Mouse (Mus musculus) kidney, postnatal 14 days (tissue): ENCODE results near the gene Fmnl2.

Experiments used
- DNase-seq: peaks from one replicate; pipeline ENCODE4 v3.0.0; 2022; ENCODE audit warnings: mixed read lengths

Gene Fmnl2

DNA sequence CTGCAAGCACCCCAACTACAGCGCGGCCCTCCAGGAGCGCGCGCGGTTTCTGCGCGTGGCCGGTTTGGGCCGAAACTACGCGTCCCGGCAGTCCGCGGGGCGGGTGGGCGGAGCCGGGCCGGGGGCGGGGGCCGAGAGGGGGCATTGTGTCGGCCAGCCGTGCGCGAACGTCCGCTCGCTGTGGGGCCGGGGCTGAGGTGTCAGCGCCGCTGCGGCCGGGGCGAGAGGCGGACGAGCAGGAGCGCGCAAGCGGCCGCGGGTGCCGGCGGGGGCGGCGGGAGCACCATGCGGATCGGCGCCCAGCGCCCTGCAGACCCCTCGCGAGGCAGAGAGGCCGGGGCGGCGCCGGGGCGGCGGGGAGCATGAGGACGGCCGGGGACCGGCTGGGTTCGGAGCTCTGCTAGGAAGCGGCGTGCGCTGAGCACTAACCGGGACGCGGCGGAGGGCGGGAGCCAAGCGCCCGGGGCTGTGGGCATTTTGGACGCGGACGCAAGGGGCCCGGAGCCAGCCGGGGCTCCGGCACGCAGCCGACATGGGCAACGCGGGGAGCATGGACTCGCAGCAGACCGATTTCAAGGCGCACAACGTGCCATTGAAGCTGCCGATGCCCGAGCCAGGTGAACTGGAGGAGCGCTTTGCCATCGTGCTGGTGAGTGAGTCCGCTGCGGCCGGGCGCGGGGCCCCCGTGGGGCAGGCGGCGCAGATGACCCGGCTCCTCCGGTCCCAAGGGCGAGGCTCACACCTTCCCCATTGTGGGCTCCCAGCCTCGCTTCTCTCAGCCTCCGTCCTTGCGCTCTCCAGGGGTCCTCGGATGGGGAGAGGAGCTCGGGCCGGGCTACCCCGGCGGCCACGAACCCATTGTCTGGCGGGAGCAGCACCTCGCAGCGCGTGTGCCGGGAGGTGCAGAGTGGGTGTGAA, at the start of gene Fmnl2:
Gene Fmnl2 (plus strand): TSS at position 250 of the 918 bp plus-strand sequence.
- DNase-seq = peak; percentile 91

DNA sequence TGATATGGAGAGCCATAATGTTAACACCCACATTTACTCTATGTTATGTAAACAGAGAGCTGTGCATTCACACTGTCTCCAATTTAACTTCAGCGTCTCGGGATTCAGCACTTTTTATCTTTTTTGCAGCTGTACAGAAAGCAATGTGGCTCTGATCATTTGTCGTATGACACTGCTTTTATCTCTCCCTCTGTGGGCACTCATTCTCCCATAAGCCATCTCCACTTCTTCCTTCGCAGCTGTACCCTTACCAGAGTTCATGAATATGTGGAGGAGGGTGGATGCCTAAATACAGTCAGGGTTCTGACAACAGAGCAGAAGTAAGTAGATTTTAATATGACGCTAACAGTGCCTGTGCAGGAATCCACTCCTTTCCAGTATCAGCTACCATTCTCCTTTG, 47.7 kb upstream of the Fmnl2 start:
- no peak for DNase-seq

DNA sequence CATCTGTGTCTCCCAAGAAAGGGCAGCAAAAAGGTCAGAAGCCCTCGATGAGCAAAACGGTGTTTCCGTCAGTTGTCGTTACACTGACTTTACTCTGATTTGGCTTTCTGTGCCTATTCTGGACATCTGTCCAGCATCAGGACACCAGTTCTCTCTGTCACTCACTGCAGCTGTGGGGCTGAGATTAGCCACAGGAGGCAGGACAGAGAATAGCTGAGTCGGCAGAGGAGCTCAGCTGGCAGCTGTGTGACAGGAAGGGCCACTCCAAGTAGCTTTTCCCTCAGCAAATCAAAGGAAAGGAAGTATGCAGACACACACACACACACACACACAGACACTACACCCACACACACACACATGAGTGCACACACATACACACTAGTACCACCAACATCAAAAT, 46.0 kb upstream of the Fmnl2 start:
- peak; percentile 41 for DNase-seq

DNA sequence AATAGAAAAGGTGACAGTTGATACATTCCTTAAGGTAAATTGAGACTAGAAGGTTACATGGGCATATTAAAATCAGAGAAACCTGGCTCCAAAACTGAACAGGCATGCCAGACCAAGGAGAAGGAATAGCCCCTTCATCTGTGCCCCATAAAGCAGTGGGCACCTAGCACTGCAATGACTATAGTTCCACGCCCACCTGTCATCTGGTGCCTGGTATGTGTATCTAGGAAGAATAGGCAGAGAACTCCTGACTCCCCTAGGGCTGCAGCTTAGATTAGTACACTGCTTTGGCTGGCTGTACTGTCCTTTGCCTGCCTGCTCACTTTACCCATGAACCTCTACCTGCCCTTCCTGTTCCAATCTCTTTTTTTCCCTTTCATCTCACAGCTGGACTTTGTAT, 40.3 kb upstream of the Fmnl2 start:
- DNase-seq = no peak

DNA sequence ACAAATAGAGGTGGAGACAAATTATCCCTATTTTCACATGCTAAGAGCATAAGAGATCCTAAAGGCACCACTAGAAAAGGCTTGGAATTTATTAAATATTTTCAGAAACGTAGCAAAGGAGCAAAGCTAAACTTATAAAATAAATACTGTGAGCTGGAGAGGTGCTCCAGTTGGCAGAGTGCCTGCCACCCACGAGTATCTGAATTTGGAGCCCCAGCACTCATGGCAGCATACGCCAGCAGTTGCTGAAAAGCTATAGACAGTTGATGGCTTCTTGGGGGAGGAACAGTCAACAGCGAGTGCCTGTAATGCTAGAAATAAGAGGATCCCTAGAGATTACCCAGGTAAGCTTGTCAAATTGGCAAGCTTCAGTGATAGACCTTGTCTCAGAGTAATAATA, 38.7 kb upstream of the Fmnl2 start:
- no peak for DNase-seq

DNA sequence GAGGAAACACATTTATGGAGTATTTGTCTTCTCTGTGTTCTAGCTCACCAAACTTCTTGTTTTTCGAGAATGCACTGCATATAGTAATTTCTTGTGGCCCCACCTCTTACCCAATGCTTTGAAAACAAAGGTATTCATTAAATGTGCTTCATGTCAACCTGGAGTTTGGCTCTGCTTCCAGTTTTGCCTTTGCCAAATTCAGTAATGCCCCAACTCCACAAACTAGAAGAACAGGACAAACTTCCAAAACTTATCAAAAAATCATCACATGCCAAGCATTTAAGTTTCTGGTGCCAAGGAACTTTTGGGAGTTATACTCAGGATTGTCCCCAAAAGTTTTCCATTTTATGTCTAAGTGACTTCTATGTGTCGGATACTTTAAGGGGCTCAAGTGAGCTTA, 35.4 kb upstream of the Fmnl2 start:
- no peak for DNase-seq

DNA sequence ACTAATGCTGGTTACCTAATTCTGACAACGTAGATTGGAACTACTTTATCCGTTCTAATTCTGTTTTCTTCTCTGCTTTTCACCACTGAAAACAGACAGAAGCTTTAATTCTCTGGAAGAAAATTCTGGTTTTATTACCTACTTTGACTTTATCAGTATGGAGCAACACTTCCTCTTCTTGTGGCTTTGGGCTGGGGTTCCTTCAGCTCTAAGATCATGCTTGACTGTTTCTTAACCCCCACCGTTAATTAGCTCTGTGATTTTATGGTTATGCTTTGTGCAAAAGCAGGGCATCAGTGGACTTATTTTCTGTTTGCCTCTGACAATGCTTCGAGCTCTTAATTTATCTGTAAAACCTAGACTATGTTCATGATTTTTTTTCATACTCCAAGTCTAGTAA, 29.6 kb upstream of the Fmnl2 start:
- no peak for DNase-seq

DNA sequence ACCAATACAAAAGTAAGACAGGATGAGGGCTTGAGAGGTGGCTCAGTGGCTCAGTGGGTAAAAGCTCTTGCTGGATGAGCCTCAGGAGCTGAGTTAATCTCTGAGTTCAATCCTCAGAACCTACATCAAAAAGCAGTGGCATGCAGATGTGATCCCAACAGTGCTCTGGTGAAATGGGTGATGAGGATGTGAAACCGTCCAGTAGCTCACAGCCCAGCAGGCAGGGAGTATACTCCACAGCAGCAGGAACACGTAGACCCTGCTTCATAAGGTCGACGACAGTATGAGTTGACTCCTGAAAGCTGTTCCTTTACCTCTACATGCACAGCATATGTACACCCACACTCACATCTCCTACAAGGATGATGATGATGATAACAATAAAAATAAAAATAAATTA, 27.1 kb upstream of the Fmnl2 start:
- no peak for DNase-seq

DNA sequence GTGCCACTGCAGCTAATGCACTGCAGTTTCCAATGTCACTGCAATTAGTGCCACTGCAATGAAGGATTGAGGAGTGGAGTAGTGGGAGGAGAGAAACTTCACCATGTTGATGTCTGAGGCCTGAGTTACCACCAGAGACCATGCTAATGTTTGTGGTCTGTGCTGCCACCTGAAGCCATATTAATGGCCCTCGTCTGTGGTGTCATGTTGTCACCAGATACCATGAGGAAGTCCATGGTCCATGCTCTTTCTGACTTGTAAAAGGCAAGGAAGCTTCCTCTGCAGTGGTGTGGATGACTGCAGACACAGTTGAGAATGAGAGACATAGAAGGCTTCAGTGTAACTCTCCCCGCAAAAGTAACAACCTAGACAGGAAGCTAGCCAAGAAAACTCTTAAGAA, 26.1 kb upstream of the Fmnl2 start:
- no peak for DNase-seq

DNA sequence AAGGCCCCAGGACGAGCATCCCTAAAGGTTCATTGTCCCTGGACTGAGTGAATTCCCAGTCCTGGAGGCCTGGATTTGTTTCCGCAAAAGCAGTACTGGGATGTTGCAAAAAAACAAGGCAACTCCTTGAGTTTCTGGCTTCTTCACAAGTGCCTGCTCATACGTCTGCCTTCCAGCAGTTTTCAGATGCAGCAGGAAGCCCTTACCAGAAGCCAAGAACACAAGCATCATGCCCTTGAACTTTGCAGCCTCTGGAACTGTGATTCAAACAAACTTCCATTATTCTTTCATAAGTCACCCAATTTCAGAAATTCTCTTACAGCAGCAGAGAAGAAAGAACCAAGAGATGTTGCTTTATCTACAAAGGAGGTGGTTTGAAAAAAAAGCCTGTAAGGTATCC, 21.9 kb upstream of the Fmnl2 start:
- no peak for DNase-seq

DNA sequence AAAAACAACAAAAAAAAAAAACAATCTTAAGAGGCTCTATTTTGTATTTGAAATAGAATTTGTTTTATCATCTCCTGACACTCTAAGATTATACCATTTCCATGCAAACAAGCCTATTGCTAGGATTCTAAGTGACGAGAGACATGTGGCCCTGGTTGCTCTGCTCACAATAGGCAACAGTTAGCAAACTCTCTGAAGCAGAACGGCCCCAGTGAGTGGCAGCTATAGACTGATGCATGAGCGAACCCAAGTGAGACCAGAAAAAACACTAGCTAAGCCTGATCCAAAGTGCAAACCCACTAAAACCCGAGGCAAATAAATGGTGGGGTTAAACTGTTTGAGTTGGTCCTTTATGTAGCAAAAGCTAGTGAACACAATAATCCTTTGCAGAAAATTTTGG, 18.6 kb upstream of the Fmnl2 start:
- no peak for DNase-seq

DNA sequence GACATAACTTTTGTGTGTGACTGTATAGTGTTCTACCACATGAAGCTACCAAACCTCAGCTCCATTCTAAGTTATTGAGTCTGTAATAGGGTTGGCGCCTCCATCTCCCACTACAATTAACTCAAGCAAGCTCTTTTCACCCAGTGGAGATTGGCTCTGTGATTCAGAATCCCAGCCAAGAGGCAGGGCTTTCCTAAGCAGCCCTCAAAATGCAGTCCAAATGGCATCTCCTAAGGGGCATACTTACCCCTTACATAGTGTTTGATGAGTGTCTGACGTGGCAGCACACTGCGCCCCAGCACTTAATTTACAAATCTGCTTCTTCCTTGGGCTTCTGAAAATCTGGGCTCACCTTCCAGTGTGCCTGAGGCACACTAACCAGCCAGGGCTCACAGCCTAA, 17.8 kb upstream of the Fmnl2 start:
- no peak for DNase-seq

DNA sequence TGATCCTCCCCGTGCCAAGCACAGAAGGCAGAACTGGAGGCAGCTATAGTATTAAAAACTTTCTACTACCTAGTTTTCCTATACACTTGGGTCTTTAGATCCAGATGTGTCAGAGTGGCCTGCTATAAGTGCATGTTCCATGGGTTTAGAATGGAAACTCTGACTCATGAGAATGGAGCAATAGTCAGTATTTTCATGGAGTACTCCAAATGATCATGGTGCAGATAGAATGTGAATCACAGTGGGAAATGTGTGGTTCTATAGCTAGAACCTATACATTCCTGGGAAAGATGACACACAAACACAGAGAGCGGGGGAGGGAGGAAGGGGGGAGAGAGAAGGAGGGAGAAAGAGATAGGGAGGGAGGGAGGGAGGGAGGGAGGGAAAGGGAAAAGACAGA, 13.8 kb upstream of the Fmnl2 start:
- DNase-seq = no peak

DNA sequence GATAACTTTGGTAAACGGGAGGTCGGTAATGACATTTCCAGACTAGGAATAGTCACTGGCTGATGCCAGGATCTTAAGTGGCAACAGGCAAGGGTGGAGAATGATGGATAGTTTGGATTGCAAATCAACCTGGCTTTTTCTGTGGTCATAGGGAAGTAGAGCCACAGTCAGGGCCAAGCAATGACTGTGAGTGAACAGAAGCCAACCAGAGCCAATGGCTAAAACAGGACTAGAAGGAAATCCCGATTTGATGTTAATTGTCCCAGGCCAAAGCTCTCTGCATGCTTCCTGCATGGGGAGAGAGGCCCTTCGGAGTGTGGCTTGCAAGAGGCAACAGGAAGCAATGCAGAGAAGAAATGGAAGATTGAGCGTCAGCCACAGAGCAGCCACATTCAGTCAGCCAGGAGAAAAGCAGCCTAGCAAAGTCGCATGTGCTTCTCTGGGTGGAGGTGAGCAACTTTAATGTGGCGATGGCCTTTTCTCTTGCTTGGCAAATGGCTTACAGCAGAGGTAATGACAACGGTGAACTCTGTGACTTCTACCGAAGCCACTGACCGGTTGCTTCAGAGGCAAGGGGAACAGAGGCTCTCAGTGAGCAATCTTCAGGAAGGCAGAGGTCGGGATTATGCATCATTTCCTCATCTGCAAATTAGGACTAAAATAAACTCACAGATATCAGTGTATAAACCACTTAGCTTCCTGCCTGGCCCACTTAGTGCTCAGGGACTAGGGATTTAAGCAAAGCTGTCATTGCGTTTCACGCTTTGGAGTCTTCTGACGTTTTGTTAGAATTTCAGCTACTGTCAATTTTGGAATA, 12.5 kb upstream of the Fmnl2 start:
- DNase-seq = no peak

DNA sequence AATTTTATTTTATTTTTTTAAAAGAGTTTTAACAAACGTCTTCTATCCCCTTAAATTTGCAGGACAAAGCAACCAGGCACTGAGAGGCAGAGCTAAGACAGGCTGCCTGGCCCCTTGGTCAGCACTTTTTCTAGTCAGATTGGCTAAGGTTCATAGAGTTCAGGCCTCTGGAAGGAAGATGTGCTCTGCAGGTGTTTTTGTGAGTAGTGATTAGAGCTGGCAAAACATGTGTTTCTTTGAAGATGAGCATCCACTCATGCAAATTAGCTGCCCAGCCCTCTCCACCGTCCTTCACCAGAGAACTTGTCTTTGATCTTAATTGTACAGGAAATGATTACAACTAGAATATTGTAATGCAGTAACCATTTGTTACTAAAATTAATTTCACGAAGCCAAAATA, 11.2 kb upstream of the Fmnl2 start:
- DNase-seq = no peak

DNA sequence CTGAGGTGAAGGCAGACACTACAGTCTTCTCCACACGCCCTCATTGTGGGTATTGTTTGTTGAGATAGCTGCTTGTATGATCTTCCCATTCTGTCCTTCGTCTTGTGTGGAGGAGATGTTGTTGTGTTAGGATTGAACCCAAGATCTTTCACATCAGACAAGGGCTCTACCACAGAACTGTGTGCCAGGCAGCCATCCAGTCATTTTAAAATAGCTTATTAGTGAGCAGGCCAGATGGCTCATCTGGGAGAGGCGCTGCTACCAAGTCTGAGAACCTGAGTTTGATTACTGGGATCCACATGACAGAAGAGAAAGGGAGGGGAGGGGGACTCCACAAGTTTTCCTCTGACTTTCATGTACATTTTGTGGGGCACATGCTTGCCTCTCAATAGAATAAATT, 8.6 kb upstream of the Fmnl2 start:
- DNase-seq = no peak

DNA sequence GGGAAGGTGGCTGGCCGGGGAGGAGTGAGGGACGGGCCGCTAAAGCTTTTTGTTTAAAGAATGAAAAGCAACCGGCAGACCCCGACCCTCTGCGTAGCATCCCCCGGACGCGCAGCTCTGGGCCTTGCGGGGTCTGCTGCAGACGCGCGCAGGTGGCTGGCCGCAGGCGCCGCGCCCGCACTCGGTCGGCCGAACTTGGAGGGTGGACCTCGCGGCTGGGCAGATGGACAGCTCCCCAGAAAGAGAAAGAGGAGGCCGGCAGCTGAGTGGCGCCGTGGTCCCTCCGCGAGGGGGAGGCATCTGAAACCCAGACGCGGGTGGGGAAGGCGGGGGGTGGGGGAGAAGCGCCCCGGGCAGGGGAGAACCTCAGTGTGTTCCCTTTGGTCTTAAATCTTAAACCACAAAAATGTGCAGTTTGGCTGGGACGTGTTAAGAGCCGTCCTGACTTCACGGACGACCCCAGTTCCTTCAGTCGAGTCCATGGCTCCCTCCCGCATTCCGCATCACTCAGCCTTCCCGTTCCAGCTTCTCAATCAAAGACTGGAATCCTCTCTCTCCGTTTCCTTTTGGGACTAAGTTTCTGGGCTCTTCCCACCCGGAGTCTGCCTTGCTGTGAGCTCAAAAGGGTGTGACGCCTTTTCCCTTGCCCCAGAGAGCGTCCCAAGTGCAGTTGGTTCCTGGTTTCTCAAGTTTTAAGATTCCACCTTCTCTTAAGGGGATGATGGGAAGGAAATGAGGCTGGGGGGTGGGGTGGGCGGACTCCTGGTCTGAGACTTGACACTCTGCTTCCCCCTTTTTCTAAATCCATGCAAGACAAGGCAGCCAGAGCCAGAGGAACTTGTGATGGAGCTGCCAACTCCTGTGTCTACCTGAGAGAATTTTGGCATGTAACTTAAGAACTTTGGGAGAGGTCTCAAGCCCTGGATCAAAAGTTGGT, 1.1 kb downstream of the Fmnl2 start:
- DNase-seq = peak; percentile 77

DNA sequence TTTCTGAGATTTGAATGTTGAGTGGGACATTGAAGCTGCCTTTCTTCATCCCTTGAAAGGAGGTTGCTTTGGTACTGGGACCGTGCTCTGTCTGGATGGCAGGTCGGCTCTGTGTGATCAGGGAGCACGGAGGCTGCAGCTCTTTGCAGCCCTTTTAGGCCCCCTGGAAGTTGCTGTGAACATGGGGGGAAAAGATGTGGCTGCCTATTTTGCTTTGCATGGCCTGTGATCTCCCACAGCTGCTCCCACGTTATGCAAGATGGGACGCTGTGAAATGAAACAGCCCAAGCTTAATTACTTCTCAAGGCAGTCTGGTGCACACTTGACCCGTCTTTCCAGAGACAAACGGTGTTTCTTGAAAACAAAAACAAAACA, 1.8 kb downstream of the Fmnl2 start:
- peak; percentile 46 for DNase-seq

DNA sequence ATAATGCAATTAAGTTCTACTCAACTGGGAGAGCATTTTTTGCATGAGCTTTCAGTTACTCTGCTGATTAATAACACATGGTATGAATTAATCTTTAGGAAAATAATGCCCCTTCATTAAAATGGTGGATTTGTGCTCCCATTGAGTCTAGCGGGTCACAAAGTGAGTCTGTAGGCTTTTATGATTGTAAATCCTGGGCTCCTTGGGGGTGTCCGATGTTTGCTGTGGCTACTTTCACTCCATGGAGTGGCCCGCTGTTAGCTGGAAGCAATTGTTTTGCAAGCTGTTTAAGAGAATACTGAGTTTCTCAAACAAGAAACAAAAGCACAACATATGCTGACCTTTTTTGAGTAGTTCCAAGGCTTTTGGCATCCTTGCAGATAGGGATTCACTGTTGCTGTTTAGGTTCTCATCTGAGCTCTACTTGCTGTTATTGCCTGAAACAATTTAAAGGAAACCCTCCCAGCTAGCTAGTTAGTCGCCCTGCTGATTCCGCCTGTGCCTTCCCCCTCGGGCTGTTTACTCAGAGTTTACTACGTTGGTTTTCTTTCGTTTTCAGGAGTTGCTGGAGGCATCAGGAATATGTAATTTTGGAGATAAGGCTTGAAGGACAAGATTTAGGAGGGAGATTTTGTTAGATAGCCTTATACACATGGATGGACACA, 2.6 kb downstream of the Fmnl2 start:
- no peak for DNase-seq

DNA sequence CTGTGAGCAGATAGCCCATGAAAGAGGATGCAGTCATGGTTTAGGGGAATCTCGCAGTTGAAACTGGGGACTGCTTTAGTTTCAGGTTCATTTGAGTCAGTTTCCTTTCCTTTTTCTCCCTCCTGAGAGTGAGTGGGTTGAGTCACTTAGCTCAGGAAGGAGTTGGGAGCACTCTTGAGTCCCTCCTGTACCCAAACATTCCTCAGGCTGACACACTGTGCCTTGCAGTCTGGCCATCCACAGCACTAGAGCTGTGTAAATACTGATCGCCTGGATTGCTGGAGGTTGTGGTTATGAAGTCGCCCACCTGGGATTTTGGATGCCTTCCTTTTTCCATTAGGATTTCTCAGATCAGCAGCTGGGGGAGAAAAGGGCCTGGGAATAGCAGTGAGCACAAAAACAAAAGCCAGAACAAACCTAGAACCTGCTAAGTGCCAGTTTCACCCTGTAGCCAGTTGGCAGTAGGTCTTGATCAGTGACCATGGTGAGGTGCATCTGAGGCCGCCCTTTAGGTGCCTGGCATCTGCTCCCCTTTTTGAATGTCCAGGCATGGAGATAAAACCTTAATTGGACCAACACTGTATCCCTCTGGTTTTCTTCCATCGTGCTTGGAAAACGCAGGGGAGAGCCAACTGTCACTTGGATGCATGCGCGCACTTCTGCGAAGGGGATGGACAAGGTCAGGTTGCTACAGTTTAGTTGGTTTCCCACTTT, 4.5 kb downstream of the Fmnl2 start:
- DNase-seq = no peak

DNA sequence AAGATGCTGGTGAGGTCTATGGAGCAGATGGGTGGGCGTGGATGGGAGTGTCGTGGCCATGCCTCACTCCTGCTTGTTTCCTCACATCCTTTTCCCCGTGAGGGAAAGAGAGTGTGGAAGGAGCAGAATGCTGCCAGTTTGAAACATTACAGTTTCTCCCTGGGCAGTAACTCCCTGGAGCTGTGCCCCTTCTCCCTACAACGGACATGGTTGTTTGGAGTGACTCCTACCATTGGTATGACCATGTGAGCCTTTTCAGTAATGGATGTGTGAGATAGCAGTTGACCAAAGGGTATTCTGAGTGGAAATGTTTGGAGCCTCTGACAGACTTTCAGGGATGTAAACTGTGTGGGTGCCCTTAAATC, 5.1 kb downstream of the Fmnl2 start:
- DNase-seq = no peak

DNA sequence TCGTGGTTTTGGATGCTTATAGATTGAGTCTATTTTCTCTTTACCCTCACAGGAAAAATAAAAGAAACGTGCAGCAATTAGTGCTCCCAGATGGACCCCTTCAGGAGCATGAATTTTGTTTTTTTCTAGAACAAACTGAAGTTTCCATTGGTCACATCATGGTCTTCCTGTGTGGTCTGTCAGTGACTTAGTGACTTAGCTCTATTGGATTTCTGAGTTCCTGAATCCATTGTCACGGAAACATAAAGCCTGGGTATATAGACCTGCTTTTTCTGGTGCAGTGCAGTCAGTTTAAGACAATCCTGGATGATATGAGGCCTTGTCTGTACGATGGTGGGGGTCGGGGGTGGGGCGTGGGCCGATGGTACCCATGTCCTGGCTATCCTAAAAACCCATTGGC, 7.0 kb downstream of the Fmnl2 start:
- DNase-seq = no peak
